Mouse (Mus musculus) liver, adult 2 months (tissue): ENCODE results near the gene Eml1. TPM values are rescaled to one million over a fixed set of nuclear protein-coding genes. Genes with fewer than 3 reads are reported as not detected.

Experiments used
- DNase-seq: peaks from one replicate; pipeline ENCODE4 v3.0.0-alpha.2; 2011; ENCODE audit warnings: low read depth, low spot score; ENCODE audit errors: extremely low read depth
- H3K27ac ChIP-seq: fragments of 200-500 bp; replicated peaks from 2 replicates; pipeline ENCODE4 v1.5.1; 2012; ENCODE audit warnings: low read depth, mild to moderate bottlenecking, control low read depth, inconsistent platforms, low read length; ENCODE audit not compliant: insufficient read depth
- H3K27me3 ChIP-seq: fragments of 200-500 bp; 2 replicates; pipeline ENCODE4 v1.6.1; 2012; ENCODE audit warnings: mild to moderate bottlenecking, moderate library complexity, low read length, inconsistent platforms; ENCODE audit not compliant: control insufficient read depth, insufficient read depth
- H3K36me3 ChIP-seq: fragments of 200-500 bp; 2 replicates; pipeline ENCODE4 v1.6.1; 2012; ENCODE audit warnings: low read length, inconsistent platforms; ENCODE audit not compliant: control insufficient read depth, insufficient read depth
- H3K4me1 ChIP-seq: fragments of 200-500 bp; 2 replicates; pipeline ENCODE4 v1.6.1; 2011; ENCODE audit warnings: low read length; ENCODE audit not compliant: control insufficient read depth, insufficient read depth
- H3K4me3 ChIP-seq: fragments of 200-500 bp; 2 replicates; pipeline ENCODE4 v1.5.1; 2011; ENCODE audit warnings: low read depth, mild to moderate bottlenecking, control low read depth, low read length, moderate library complexity; ENCODE audit not compliant: insufficient read depth
- H3K79me2 ChIP-seq: fragments of 200-500 bp; 2 replicates; pipeline ENCODE4 v1.6.1; 2012; ENCODE audit warnings: inconsistent platforms, mild to moderate bottlenecking, low read length, moderate library complexity; ENCODE audit not compliant: control insufficient read depth, insufficient read depth
- H3K9ac ChIP-seq: fragments of 200-500 bp; 2 replicates; pipeline ENCODE4 v1.6.1; 2012; ENCODE audit warnings: low read depth, mild to moderate bottlenecking, control low read depth, inconsistent platforms, low read length
- CTCF ChIP-seq: fragments of 200-500 bp; IDR thresholded peaks from 2 replicates; pipeline ENCODE4 v1.5.1; 2011; ENCODE audit warnings: low read depth, low read length, control low read depth
- POLR2A ChIP-seq: fragments of 200-500 bp; IDR thresholded peaks from 2 replicates; pipeline ENCODE4 v1.6.1; 2011; ENCODE audit warnings: low read length, control low read depth; ENCODE audit not compliant: insufficient read depth; ENCODE audit errors: extremely low read depth
- WGBS: fragments of 180-500 bp; shearing (Covaris S2); methylation state at CpG from one replicate; pipeline ENCODE4 v1.1.7; 2018; 5-methylcytosine and 5-hydroxymethylcytosine counted together
- polyA plus RNA-seq: library from polyadenylated mRNA; depleted of rRNA; stranded (reverse); fragments of >200 nt; gene quantifications from 2 replicates; pipeline ENCODE4 v1.2.3, GENCODE M21; 2012
- total RNA-seq: library from RNA; depleted of rRNA; stranded (reverse); fragments of >200 nt; gene quantifications from 2 replicates; pipeline ENCODE4 v1.2.3, GENCODE M21; 2014

Gene Eml1
- total and polyA plus RNA-seq, 2 experiments: 1.3 to 2.9 TPM

GRCm38 (mm10) chr12:108352371-108353136, 18.2 kb upstream of the Eml1 start:
- Histone ChIP-seq H3K27me3 (no peaks in the 10 kb centered on the region), H3K79me2 (no peaks in the 10 kb centered on the region), H3K4me3 (no peak overlapping the region), H3K4me1 (no peaks in the 10 kb centered on the region), H3K9ac (no peak overlapping the region), H3K36me3 (no peaks in the 10 kb centered on the region), H3K27ac (no peak overlapping the region)
- TF ChIP-seq POLR2A (no peak), CTCF (no peak)
- WGBS: 11% methylated on average over 35 of the region's 35 CpGs
- DNase-seq: no peak

DNA sequence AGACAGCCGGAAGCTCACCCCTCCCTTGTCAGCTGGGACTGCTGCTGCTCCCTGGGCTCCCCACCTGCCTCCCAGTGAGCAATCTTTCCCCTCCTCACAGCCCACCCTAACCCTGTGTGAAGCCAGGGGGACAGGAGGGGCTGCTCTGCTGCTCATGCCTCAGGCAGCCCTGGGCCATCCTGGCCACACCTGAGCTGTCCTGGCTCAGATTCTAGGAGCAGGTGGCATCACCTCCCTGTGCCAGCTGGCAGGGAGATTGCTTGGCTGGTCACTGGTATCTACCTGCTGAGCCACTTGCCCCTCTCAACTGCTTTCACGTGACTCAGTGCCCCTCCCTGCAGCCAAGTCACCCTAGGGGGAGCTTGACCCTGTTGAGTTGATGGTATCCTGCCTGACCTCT, 16.5 kb upstream of the Eml1 start:
- H3K4me3 ChIP-seq: no peak overlapping the region
- H3K4me1 ChIP-seq: no peaks in the 10 kb centered on the region
- TF ChIP-seq CTCF: no peak
- TF ChIP-seq POLR2A: no peak
- 72% methylated on average over 2 of the region's 2 CpGs for WGBS
- no peak overlapping the region for H3K9ac ChIP-seq
- H3K27me3 ChIP-seq: no peaks in the 10 kb centered on the region
- no peak for DNase-seq
- no peak overlapping the region for H3K27ac ChIP-seq
- H3K79me2 ChIP-seq: no peaks in the 10 kb centered on the region
- no peaks in the 10 kb centered on the region for H3K36me3 ChIP-seq

- no peak for DNase-seq
- Histone ChIP-seq H3K4me1 (no peaks in the 10 kb centered on the region), H3K36me3 (no peaks in the 10 kb centered on the region), H3K27ac (no peak overlapping the region), H3K9ac (no peak overlapping the region), H3K4me3 (no peak overlapping the region), H3K79me2 (no peaks in the 10 kb centered on the region), H3K27me3 (no peaks in the 10 kb centered on the region)
- WGBS: 76% methylated on average over 1 of the region's 1 CpGs
- TF ChIP-seq CTCF (no peak), POLR2A (no peak)
Measured at GRCm38 (mm10) chr12:108355271-108355670, 15.5 kb upstream of the Eml1 start.

GRCm38 (mm10) chr12:108355986-108356385, 14.8 kb upstream of the Eml1 start:
- no peaks in the 10 kb centered on the region for H3K27me3 ChIP-seq
- no peaks in the 10 kb centered on the region for H3K4me1 ChIP-seq
- H3K4me3 ChIP-seq: no peak overlapping the region
- H3K79me2 ChIP-seq: no peaks in the 10 kb centered on the region
- TF ChIP-seq CTCF (no peak), POLR2A (no peak)
- H3K9ac ChIP-seq: no peak overlapping the region
- no peaks in the 10 kb centered on the region for H3K36me3 ChIP-seq
- DNase-seq: no peak
- H3K27ac ChIP-seq: no peak overlapping the region

- Histone ChIP-seq H3K27ac (no peak overlapping the region), H3K4me1 (no peaks in the 10 kb centered on the region), H3K79me2 (no peaks in the 10 kb centered on the region), H3K36me3 (no peaks in the 10 kb centered on the region), H3K9ac (no peak overlapping the region), H3K27me3 (no peaks in the 10 kb centered on the region), H3K4me3 (no peak overlapping the region)
- peak; percentile 21 for DNase-seq
- whole genome bisulfite sequencing: 7% methylated on average over 5 of the region's 5 CpGs
- TF ChIP-seq POLR2A (no peak), CTCF (peak; percentile 93)
Measured at GRCm38 (mm10) chr12:108363796-108364195, 7.0 kb upstream of the Eml1 start.

DNA sequence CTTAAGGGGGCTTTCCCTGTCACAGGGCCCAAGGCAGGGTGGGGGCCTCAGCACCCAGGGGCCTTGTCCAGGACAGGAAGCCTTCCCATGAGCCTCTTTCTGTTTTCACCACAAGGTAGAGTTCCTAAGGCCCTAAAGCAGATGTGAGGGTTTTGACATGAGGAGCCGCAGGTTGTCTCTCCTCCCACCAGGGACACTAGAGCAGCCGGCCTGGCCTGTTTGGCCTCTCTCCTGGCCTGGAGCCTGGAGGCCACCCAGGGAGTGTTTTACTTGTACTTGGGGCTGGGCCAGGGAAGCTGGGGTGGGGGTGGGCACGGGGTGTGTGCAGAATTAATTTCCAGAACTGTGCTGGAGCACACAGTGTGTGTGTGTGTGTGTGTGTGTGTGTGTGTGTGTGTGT, 5.4 kb upstream of the Eml1 start:
- WGBS: 41% methylated on average over 3 of the region's 3 CpGs
- DNase-seq: no peak
- TF ChIP-seq POLR2A (no peak), CTCF (no peak)

More for the DNA sequence above, 5.4 kb upstream of the Eml1 start:
- H3K9ac ChIP-seq: no peak overlapping the region
- no peaks in the 10 kb centered on the region for H3K27me3 ChIP-seq
- H3K4me3 ChIP-seq: no peak overlapping the region
- H3K4me1 ChIP-seq: no peaks in the 10 kb centered on the region
- H3K27ac ChIP-seq: no peak overlapping the region
- H3K79me2 ChIP-seq: no peaks in the 10 kb centered on the region
- H3K36me3 ChIP-seq: no peaks in the 10 kb centered on the region
